Mouse (Mus musculus): Measurements from ENCODE around the gene Chn2.

DNA sequence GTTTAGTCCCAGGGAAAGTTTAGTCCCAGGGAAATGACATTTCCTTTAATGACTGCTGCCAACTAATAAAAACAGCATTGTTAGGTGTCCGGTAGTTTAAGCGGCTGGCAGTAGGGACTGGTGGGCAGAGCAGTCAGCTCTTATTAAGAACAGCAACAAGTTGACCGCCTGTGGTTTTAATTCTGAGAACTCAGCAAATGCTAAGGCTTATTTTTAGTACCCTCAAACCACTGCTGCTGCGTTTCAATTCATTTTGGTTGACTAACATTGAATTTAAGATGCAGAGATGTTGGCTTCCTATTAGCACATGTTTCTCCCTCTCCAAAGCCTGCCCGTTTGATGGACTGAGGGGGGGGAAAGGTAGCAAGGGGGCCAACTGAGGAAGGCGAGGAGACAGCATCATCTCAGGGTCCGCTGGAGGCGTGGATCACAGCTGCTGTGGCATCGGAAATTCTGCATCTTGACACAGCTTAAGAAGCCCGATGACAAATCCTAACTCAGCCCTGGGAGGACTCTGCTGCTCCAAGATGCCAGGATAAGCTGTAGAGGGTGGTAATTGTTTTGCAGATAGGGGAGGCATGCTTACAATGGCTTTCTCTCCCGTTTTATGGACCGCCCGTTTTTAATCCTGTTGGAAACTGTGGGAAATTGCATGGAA is 2.2 kb downstream of the Chn2 start:
- TF ChIP-seq CTCF (IDR thresholded peaks at IDR 0.05; ENCODE audit: insufficient read depth, low read length) (no peak), POLR2A (IDR thresholded peaks at IDR 0.05; ENCODE audit: borderline replicate concordance, extremely low read depth, low read depth, low read length) (no peak)

All from lung, adult 2 months (tissue).